Mouse (Mus musculus) erythroblast, embryonic 14.5 days (primary cell): ENCODE measurements around the gene Gsk3b.

Experiments used
- GATA1 ChIP-seq: IDR thresholded peaks from 2 replicates; pipeline ENCODE4 v1.6.1; 2012; ENCODE audit warnings: low read length, inconsistent platforms, mixed read lengths
- TAL1 ChIP-seq: IDR thresholded peaks from 3 replicates; pipeline ENCODE4 v1.6.1; 2012; ENCODE audit warnings: low read length, inconsistent platforms, mixed read lengths

GRCm38 (mm10) chr16:38190531-38190930, 101.7 kb downstream of the Gsk3b start:
- TF ChIP-seq TAL1 (no peak), GATA1 (no peak)
